Mouse (Mus musculus) kidney, postnatal 10 days (tissue): ENCODE data around the gene Grik4.

Experiments
- DNase-seq: peaks from one replicate; pipeline ENCODE4 v3.0.0; 2021; ENCODE audit warnings: mixed read lengths

Grik4 gene

DNA sequence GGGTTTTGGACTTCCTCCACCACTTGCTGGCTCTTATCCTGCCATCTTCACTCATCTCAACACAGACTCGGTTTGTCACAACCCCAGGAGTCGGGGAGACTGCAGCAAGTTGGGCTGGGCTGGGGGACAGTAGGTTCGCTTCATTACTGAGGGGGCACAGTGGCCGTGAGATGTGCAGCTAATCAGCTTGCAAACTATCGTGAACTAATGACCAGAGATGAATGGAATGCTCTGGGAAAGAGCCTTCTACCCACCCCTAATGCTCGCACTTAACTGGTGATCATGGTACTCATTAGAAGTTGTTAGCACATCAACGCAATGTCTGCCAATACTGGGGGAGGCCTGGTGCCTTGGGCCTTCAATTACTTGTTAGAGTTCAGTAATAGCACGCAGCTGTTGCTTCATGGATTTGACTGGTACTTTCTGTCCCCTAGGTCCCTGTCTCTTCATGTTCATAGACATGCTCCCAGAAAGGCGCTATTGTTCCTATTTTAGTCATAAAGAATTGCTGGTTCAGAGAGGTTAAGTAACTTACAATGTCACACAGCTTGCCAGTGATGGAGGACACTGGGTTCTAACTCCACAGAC is 211.5 kb downstream of the Grik4 start:
- DNase-seq, result no peak

DNA sequence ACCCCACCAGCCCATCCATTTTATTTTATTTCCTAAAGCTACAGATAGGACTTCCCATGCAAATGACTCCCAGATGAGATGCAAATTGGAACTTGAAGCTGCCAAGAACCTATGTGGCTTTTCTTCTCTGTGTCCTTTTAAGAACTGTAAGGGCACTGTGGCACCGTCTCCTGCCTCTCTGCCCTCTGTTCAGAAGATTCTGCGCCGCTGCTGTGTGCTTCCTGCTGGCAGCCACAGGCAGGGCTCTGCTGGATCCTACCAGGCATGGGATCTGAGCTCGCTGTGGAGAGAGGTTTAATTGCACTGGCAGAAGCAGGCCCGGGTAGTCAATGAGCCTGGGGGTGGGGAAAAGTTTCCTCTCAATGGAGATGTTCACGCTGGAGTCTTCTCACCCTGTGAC is 215.8 kb downstream of the Grik4 start:
- no peak for DNase-seq

DNA sequence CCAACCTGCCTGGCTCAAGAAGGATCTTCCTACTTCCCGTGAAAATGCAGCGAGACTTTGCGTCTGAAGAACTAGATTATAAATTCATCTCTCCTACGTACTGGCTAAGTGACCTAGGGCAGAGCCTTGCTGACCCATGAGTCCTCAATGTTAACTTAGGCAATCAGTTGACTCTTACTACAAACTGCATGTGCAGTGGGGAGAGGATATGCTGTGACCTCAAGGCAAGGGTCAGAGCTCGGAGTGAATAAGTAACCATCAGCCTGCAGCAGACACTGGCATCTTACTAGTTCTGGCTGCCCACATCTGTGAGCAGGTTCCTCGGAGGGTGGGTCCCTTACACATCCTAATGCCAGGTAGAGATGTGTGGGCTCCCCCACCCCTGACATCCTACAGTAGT is 216.6 kb downstream of the Grik4 start:
- DNase-seq, result peak; percentile 29

DNA sequence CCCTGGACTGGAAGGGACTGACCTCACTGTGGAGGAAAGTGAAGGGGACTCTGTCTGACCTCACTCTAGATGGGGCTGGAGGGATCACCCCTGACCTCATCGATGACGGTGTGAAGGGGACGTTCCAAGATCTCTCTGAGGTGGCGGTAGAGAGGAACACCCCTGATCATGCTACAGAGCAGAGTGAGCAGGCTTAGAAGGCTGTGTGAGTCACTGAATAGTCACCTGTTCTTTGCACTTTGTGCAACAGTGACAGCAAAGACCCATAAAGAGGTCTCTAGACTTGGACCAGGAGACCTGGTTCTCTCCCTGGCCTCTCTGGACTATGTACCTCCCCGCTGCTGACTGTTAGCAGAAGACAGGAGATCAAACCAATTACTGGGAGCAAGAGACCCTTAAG is 217.1 kb downstream of the Grik4 start:
- DNase-seq, result no peak

DNA sequence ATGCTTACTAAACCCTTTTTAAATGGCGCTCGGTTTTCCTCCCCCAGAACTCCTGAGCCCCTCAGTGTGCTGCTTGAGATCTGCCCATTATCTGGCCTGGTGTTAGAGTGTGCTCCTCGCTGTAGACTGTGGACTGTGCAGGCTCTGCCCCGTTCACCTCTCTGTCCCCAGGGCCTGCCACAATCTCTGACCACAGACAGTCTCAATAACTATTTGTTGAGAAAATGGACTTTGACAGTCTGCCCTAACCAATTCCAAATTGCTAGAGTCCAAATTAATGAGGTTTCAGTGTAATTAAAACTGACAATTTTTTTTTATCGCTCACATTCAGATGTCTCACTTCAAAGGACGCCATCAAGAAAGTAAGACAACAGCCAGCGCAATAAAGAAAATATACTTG is 220.2 kb downstream of the Grik4 start:
- DNase-seq, result no peak

DNA sequence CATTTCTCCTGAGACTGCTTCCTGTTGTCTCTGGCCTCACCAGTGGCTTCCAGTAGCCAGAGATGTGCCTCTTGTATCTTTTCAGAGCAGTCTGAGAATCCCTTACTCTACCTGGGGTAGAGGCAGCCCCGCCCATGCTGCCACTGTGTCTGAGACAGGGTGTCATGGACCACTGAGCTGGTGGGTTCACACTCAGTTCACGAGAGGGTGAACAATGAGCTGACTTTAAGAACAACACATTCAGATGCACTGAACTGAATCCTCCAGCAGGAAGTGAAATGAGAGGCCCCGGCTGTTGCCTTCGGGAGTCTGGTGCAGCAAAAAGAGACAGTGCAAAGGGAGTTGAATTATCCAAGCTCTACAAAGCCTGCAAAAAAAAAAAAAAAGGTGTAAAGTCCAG is 221.8 kb downstream of the Grik4 start:
- DNase-seq, result peak; percentile 47

DNA sequence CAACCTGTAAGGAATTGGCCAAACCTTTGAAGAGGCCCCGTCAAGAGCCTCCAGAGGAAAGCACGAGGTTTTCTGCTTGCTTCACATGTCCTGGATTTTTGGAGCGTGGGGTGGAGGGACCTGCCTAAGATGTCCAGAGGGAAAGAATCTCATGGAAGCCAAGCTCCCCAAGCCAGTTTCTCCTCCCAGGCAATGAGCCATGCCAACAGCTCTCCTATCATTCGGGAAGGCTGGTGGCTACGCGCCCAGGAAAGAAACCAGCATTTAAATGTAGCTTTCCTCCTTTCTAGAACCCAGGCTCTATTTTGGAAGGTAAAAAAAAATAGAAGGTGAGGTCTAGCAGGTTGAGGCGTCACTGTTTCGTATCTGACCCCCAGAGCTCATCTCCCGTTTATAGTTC is 222.6 kb downstream of the Grik4 start:
- DNase-seq, result no peak

DNA sequence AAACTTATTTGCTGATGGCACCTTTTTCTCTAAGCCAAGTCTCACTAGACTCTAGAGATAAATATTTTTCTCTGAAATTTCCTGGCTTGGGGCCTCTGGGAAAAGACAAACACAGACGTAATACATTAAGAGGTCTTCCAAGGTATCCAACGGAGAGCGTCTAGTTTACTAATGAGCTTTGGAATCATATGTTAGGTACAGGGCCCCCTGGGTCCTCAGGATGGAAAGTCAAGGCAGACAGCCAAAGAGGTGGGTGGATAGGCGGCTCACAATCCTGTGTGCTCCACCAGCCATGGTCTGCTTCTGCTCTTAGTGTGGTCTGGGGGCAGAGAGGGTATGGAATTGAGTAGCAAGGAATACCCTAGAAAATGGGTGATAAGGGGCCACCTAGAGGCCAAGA is 223.1 kb downstream of the Grik4 start:
- DNase-seq, result no peak

DNA sequence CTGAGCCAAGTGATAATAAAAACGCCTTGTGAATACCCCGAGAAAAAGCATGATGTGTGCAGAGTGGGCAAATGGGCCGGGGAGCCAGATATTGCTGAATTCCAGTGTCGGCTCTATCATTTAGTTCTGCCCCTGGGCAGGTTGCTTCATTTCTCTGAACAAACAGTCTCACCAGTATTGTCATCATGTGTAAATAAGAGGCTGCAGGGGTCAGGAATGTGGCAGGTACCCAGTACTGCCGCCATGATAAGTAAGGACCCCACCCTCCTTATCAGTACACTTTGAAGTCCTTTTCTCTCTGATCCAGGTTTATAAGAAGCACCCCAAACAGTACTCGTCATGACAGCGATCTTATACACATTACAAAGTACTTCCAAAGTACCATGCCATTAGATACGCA is 230.4 kb downstream of the Grik4 start:
- DNase-seq, result no peak

DNA sequence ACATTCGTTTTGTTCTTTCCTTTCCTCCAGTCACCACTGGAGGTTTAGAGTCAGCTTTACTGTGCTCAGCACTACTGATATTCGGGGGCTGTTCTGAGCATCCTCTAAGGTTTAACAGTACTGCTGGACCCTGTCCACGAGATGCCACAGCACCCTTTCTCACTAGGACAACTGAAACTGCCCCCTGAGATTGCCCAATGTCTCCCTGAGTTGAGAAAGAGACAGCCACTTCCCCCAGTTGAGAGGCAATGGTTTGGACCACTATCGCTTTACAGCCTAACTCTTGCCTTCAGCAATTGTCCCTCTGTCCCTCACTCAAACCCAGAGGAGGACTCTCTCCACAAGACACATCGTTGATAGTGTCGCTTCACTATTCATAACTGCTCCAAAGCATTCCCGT is 238.4 kb downstream of the Grik4 start:
- no peak for DNase-seq

DNA sequence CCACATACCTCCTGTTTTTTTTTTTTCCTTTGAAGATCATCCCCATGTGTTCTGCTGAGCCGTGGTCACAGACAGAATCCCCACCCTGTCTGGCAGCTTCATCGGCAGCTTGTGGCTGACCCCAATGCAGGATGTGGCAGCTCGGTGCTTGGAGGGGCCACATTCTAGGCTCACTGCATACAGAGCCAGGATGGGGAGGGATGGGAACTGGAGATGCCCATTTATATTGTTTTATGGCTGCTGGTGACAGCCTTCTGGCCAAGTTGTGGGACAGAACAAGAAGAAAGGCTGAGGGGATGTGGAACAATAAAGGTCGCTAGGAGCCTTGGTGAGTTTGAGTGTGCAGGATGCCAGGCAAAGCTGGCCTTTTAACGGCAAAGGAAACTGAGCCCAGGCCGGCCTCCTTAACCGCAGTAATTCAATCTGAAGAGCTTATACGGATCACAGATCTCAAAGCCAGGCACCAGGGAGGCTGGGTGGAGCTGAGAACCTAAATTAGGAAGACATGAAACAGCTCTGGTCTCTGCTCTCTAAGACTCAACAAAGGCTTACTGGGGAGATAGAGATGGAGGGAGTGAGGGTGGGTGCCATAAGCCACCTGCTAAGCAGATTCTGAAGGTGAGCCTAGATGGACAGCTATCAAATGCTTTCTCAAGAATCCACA is 241.0 kb downstream of the Grik4 start:
- no peak for DNase-seq

DNA sequence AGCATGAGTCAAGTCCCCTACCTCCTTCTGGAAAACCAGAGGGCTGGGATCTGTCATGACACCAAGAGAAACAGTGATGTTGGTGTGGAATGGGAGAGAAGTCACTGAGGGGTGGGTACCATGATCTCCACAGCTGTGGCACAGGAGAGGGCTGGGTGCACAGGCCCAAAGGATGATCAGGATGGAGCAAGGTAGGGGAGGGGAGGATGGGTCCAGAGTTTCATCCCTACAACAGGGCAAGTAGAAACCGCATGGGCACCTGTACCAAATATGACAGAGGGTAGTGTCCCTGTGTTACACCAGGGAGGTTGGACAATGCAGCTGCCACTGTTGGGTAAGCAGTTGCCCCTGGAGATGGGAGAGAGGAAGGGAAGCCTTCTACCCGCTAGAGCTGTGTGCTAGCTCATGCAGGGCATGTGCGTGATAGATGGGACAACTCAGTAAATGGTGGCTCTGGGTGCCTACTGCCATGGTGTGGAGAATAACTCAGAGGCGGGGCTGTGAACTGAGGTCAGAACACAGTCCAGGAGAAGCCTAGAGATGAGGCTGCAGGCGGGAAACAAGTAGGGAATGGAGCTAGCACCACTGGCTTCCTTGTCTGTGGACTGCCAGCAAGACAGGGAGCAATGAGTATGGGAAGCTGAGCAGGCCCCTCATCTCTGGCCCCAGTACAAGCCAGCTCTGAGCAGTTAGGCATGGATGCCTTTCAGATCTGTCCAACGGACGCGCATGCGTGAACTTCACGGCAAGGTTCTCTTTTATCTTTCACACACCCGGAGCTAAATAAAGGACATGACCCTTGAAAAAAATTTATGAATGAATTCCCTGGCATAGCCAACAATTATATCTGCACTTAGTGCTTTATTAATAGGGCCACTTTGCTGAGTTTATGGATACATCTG is 241.8 kb downstream of the Grik4 start:
- DNase-seq, result peak; percentile 23

DNA sequence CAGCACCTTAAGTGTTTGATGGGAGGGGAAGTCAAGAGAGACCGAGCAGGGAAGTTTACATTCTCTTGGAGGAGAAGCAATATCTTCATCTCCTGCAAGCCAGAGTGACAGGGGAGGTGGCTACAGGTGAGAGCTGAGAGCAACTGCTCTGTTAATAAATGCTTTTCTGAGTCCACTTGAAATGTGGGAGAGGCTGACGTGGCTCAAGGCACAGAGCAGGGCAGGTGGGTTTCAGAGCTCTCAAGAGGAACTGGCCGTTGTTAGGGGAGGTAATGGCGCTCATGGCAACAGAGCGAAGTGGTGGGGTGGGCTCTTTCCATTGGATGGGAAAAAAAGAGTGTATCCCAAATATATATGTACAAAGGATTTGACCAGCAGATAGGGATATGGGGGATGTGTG is 242.6 kb downstream of the Grik4 start:
- DNase-seq, result no peak

DNA sequence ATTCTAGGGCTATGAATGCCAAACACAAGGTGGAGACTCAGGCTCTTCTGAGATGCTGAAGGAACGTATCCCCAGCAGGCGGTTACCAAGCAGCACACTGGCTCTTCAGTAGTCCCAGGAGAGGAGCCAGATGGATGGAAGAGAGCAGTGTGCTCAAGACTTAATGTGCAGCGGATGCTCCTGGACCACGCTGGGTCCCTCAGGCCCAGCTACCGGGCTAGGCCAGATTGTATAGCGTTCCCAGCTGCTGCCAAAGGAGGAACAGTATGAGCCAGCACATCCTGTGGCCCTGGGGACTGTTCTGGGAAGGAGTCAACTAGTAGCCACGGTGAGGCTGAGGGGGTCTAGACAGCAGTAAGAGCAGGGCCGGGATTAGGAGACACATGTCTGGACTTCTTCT is 251.3 kb downstream of the Grik4 start:
- DNase-seq, result no peak

DNA sequence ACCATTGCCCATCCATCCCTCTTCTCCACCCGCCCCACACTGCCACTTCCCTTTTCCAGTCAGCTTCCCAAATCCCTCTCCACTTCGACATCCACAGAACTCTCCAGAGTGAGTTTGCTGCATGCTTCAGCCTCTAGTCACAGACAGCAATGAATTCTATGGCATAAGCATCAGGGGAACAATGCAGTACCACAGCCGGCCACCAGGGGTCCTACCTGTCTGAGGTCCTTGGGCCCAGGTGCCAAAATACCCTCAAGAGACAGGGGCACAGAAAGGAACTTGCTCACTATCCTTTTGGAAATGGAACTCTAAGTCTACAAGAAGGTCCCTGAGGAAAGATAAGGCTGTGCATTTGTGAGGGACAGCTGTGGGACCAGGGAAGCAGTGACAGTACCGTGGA is 256.1 kb downstream of the Grik4 start:
- DNase-seq, result peak; percentile 80

DNA sequence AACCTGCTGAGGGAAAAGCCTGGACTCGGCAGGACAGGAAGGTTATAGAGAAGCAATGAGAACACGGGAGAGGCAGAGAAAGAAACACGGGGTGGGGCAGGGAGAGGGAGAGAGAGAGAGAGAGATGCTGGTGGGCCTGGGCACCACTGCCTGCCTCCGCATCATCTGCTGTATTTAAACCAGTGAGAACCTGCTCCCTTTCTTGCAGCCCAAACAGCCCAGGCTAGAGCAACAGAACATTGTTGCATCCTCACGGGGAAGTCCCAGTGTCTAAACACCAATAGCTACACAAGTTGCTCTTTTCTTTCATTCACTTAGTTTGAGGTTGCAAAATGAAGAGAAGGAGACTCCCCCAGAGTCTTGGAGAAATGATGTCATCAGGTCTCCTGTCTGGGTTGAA is 258.2 kb downstream of the Grik4 start:
- DNase-seq, result no peak

DNA sequence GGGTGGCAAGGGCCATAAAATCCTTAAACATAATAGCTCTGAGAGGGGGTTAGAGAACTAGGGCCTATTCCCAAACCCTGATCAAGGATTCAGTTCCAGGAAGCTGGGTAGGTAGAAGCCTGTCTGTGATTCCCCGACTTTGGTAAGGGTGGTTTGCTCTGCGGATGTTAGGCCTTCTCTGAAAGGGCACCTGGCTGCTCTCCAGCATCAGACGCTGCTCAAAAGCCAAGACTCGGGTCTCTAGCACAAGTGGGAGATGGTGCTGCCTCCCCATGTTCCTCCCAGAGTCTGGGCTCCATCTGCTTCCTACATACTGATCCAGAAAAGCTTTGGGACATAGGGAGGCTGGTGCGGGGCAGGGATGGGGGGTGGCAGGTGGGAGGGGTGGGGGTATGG is 270.3 kb downstream of the Grik4 start:
- DNase-seq, result peak; percentile 31

DNA sequence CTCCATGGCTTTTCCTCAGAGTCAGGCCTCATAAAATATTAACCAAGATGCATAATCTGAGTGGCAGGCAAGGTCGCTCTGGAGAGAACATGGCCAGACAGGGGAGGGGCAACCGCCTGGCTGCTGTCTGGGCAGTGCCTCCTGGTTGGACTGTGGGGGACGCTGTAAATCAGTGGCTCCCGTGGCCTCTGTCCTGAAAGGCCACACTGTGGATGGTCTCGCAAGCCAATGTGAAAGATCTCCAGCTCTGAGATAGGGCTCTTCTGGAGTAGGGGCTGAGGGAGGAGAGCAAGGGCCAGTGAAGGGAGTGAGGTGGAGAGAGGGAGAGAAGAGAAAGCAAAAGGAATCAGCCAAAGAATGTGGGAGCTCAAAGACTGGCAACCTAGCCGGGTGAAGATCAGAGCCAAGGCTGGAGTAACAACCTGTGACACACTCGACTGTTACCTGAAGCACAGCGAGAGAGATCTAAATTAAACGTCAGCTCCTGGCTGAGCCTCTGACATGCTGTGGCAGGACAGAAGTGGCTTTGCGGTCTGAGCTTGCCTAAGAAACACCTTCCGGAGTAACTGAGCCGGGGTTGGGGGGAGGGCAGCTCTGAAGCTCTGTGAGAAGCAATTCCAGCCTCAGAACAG is 270.8 kb downstream of the Grik4 start:
- DNase-seq, result peak; percentile 75

DNA sequence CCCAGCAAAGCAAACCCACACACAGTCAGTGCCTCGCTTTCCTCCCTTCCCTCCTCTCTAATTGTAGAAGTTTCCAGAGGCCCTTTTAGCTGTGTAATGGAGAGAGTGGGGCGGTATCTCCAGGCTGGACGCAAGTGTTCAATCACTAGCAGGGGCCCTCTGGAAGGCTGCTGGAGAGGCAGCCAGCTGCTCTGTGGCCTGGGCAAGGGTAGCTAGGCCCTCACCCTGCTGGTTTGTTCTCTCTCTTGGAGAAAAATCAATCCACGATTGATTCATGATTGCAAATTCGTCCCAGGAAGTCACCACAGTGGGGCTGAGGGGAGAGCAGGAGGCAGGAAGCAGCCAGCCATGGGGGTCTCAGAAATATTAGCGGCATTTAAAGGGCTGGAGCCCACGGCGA is 271.3 kb downstream of the Grik4 start:
- peak; percentile 46 for DNase-seq

DNA sequence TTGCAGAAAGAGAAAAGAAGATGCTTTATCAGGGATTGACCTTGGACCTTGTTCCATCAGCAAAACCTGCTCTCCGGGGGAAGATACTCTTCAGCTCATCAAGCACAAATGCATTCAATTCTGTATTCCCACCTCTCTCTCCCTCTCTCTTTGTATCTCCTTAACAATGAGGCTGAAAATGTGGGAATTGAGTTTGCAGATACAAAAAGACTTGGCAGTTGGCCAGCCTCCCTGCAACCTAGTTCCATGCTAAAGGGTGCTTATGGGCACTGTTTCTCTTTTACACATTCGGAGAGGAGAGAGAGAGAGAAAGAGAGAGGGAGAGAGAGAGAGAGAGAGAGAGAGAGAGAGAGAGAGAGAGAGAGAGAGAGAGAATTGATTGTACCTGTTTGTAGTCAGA is 273.7 kb downstream of the Grik4 start:
- peak; percentile 18 for DNase-seq

DNA sequence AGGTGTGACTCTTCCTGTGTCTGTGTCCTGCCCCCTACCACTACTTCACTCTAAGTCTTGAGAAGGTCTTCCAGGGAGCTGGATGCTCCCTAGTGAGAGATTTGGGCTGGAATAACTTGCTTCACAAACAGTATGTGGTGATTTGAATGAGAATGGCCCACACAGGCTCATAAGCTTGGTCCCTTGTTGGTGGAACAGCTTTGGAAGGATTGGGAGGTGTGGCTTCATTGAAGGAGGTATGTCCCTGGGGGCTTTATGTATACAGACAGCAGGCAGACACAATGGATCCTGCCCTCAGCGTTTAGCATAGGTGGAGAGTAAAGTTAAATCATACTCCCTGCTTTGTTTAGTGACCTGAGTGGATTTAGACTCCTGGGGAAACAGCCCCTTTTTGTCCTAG is 282.8 kb downstream of the Grik4 start:
- DNase-seq, result no peak

DNA sequence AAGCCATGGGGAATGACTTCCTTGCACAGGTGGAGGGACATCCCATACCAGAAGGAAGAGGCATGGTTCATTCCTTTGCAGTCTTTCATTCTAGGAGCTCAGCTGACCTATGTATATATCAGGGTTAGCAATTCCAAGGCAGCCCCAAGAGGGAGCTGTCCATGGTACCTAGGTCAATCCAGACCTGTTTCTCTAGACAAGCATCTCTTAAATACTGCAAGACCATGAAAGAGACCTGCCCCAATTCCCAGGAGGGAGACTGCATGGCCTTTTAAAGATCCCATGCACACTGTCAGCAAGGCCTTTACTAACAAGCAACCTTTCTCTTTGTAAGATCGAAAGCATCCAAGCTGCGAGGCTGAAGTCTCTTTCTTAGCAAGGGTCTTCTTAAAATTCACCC is 291.5 kb downstream of the Grik4 start:
- DNase-seq, result peak; percentile 80

DNA sequence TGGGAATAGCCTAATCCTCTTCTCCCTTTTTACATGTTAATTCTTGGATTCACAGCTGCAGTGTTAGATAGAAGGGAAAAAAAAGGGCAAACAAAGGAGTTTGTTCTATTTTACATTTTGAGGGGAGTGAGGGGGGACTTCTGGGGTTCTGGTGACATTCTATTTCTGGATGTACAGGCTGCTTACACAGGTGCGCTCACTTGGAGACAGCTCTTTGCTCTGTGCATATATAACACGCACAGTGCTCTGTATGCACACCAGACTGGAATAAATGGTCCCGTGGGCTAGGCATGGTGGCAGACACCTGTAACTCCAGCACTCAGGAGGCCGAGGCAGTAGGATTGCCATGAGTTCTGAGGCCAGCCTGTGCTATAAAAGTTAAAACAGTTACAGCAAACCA is 292.0 kb downstream of the Grik4 start:
- no peak for DNase-seq

DNA sequence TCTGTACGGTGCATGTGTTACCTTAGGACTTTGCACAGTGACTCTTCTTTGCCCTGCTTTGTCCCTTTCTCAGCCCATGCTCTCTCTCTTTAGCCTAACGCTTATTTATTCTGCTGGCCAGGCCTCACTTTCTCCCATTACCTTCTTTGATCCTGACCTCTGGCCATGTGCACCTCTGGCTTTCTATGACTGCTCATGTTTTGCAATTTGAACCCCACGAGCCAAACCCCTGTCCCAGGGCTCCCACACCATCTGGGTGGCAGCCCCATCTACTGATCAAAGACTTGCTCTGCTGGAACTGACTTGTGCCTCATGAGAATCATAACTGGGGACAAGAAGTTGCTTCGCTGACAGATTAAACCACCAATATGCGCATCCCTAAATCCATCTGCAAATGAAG is 294.4 kb downstream of the Grik4 start:
- DNase-seq, result no peak
